Mouse (Mus musculus): Measurements from ENCODE around the gene Ctnnd2.

GRCm38 (mm10) chr15:30667819-30668587, 495.6 kb downstream of the Ctnnd2 start:
- TF ChIP-seq CTCF (IDR thresholded peaks at IDR 0.05; ENCODE audit: borderline replicate concordance, insufficient read depth, low read depth, low read length) = no peak
- no peak for TF ChIP-seq POLR2A (IDR thresholded peaks at IDR 0.05; ENCODE audit: borderline replicate concordance, insufficient read depth, low read length)

All from cerebellum, adult 2 months (tissue).